Mouse (Mus musculus) lung, postnatal 0 days (tissue): ENCODE data around the gene Rab21. TPM values are rescaled to one million over a fixed set of nuclear protein-coding genes. Genes with fewer than 3 reads are reported as not detected.

Experiments used
- ATAC-seq: fragments of 200-750 bp; cut with Nextera tagmentation; 2 replicates; pipeline ENCODE4 v1.8.0; 2017; ENCODE audit warnings: moderate library complexity
- DNase-seq: peaks from one replicate; pipeline ENCODE4 v3.0.0-alpha.2; 2016; ENCODE audit warnings: low spot score
- H3K27ac ChIP-seq: fragments of 300-500 bp; sonication (generic); 2 replicates; pipeline ENCODE4 v1.5.1; 2014; ENCODE audit warnings: antibody characterized with exemption, mild to moderate bottlenecking, low read length, mixed read lengths
- H3K27me3 ChIP-seq: fragments of 300-500 bp; sonication (generic); replicated peaks from 2 replicates; pipeline ENCODE4 v1.6.1; 2014; ENCODE audit warnings: low read length, mixed read lengths; ENCODE audit not compliant: insufficient read depth
- H3K36me3 ChIP-seq: fragments of 300-500 bp; sonication (generic); 2 replicates; pipeline ENCODE4 v1.6.1; 2014; ENCODE audit warnings: low read length, mixed read lengths; ENCODE audit not compliant: insufficient read depth
- H3K4me1 ChIP-seq: fragments of 300-500 bp; sonication (generic); 2 replicates; pipeline ENCODE4 v1.6.1; 2014; ENCODE audit warnings: antibody characterized with exemption, low read depth, low read length, mixed read lengths; ENCODE audit not compliant: insufficient read depth
- H3K4me2 ChIP-seq: fragments of 300-500 bp; sonication (generic); replicated peaks from 2 replicates; pipeline ENCODE4 v1.6.1; 2014; ENCODE audit warnings: low read depth, mild to moderate bottlenecking, low read length, moderate library complexity, mixed read lengths
- H3K4me3 ChIP-seq: fragments of 300-500 bp; sonication (generic); 2 replicates; pipeline ENCODE4 v1.5.1; 2014; ENCODE audit warnings: low read depth, low read length
- H3K9ac ChIP-seq: fragments of 300-500 bp; sonication (generic); replicated peaks from 2 replicates; pipeline ENCODE4 v1.6.1; 2014; ENCODE audit warnings: low read depth, mild to moderate bottlenecking
- H3K9me3 ChIP-seq: fragments of 300-500 bp; sonication (generic); 2 replicates; pipeline ENCODE4 v1.6.1; 2016; ENCODE audit warnings: low read length, mixed read lengths
- CTCF ChIP-seq: IDR thresholded peaks from 2 replicates; pipeline ENCODE4 v1.5.1; 2016; ENCODE audit warnings: antibody characterized with exemption, mild to moderate bottlenecking
- EP300 ChIP-seq: IDR thresholded peaks from 2 replicates; pipeline ENCODE4 v1.6.1; 2016; ENCODE audit warnings: antibody characterized with exemption, mild to moderate bottlenecking, control low read depth
- WGBS: fragments of 180-500 bp; shearing (Covaris S2); extraction: QIAGEN DNeasy Blood & Tissue Kit; methylation state at CpG from one replicate; pipeline ENCODE4 v1.1.7; 2014; 5-methylcytosine and 5-hydroxymethylcytosine counted together
- polyA plus RNA-seq: library from polyadenylated mRNA; unstranded; fragments of >200 nt; fragmentation: Nextera tagmentation; extraction: Ambion mirVana; gene quantifications from 2 replicates; pipeline ENCODE4 v1.2.1, GENCODE M21; 2015

The Rab21 gene
- polyA plus RNA-seq, 1 experiment from 2014 or later = 9.1 TPM

DNA sequence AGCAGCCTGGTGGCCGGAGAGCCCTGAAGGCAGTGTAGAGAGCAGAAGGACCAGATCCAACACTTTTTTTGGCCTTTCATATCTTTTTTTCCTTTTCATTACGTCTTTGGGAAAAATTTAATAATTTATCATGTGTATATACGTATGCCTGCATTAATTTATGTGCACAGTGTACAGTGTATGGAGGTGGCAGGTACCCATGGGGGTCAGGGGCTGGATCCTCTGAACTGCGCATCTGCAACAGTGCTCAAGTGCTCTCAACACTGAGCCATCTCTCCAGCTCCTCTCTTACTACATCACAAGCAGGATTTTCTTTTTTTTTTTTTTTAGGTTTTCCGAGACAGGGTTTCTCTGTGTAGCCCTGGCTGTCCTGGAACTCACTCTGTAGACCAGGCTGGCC is 17.8 kb downstream of the Rab21 start:
- TF ChIP-seq CTCF (no peak), EP300 (no peak)
- no peak overlapping the region for H3K9ac ChIP-seq

GRCm38 (mm10) chr10:115296401-115296935 is 18.9 kb downstream of the Rab21 start:
- Histone ChIP-seq H3K4me2 (no peak overlapping the region), H3K9ac (no peak overlapping the region), H3K27me3 (no peaks in the 10 kb centered on the region), H3K4me1 (no peaks in the 10 kb centered on the region), H3K9me3 (no peaks in the 10 kb centered on the region), H3K36me3 (peaks cover 36% of the 10 kb centered on the region), H3K4me3 (no peak overlapping the region), H3K27ac (no peak overlapping the region)
- TF ChIP-seq EP300 (no peak), CTCF (peak; percentile 49)
- DNase-seq (no peak), ATAC-seq (peak; percentile 37; the same call in 1 of the 2 replicates)
- 71% methylated on average over 9 of the region's 9 CpGs for WGBS

More for the DNA sequence above, 17.8 kb downstream of the Rab21 start:
- no peak for DNase-seq
- Histone ChIP-seq H3K4me1 (no peaks in the 10 kb centered on the region), H3K36me3 (peaks cover 32% of the 10 kb centered on the region), H3K4me3 (no peak overlapping the region), H3K4me2 (no peak overlapping the region), H3K9me3 (no peaks in the 10 kb centered on the region), H3K27ac (no peak overlapping the region), H3K27me3 (no peaks in the 10 kb centered on the region)
- ATAC-seq = no peak
- 88% methylated on average over 5 of the region's 5 CpGs for WGBS

DNA sequence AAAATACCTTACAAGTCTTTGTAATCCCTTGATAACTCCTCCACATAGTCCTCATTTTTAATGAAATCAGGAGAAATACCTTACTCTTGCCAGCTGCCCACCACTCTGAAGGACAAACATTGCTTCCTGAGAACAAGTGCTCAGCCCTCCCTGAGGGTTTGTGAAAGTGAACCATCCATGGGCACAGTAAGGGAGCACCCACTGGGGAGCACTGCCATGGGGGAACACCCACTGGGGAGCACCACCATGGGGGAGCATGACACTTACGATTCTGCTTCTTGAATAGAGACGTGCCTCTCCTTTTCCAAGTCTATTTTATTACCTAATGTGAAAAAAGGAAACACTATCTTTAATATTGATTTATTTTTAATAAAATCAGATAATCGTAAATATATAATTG is 20.2 kb downstream of the Rab21 start:
- DNase-seq (no peak), ATAC-seq (no peak)
- no peak overlapping the region for H3K4me3 ChIP-seq
- H3K27ac ChIP-seq = no peak overlapping the region
- no peaks in the 10 kb centered on the region for H3K27me3 ChIP-seq
- no peaks in the 10 kb centered on the region for H3K9me3 ChIP-seq
- no peak for TF ChIP-seq EP300
- TF ChIP-seq CTCF = no peak
- H3K36me3 ChIP-seq = peaks cover 30% of the 10 kb centered on the region; the same call in 1 of the 2 replicates
- no peak overlapping the region for H3K4me2 ChIP-seq
- H3K4me1 ChIP-seq = no peaks in the 10 kb centered on the region
- WGBS = 95% methylated on average over 3 of the region's 3 CpGs
- H3K9ac ChIP-seq = no peak overlapping the region

DNA sequence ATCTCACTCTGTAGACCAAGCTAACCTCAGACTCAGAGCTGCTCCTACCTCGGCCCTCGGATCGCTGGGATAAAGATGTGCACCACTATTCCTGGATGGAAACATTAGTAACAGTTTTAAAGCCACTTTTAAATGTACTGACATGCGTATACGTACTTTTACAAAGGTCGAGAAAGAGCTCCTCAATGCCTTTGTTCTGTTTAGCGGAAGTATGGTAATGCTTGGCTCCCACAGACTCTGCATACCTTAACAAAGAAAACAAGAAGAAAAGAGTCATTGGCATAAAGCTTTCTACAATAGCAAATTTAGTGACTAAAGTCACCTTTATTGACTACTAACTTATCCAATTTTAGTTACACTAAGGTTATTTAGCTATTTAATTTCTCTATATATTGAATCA is 20.7 kb downstream of the Rab21 start:
- no peak overlapping the region for H3K4me2 ChIP-seq
- DNase-seq (no peak), ATAC-seq (no peak)
- no peak for TF ChIP-seq EP300
- no peak for TF ChIP-seq CTCF
- H3K4me3 ChIP-seq = no peak overlapping the region
- no peaks in the 10 kb centered on the region for H3K4me1 ChIP-seq
- WGBS = 96% methylated on average over 7 of the region's 7 CpGs
- no peaks in the 10 kb centered on the region for H3K27me3 ChIP-seq
- no peaks in the 10 kb centered on the region for H3K9me3 ChIP-seq
- H3K27ac ChIP-seq = no peak overlapping the region
- no peak overlapping the region for H3K9ac ChIP-seq
- peaks cover 29% of the 10 kb centered on the region for H3K36me3 ChIP-seq

- H3K4me1 ChIP-seq = no peaks in the 10 kb centered on the region
- 96% methylated on average over 7 of the region's 7 CpGs for WGBS
- H3K27me3 ChIP-seq = no peaks in the 10 kb centered on the region
- H3K4me2 ChIP-seq = no peak overlapping the region
- ATAC-seq = no peak
- H3K9me3 ChIP-seq = no peaks in the 10 kb centered on the region
- peaks cover 29% of the 10 kb centered on the region for H3K36me3 ChIP-seq
- no peak overlapping the region for H3K9ac ChIP-seq
- no peak overlapping the region for H3K4me3 ChIP-seq
- no peak overlapping the region for H3K27ac ChIP-seq
- DNase-seq = no peak
- no peak for TF ChIP-seq CTCF
Measured at GRCm38 (mm10) chr10:115293946-115294345, 21.4 kb downstream of the Rab21 start.

- ATAC-seq (no peak), DNase-seq (no peak)
- H3K4me2 ChIP-seq = no peak overlapping the region
- no peak overlapping the region for H3K27ac ChIP-seq
- no peaks in the 10 kb centered on the region for H3K4me1 ChIP-seq
- TF ChIP-seq CTCF (no peak), EP300 (no peak)
- H3K9ac ChIP-seq = no peak overlapping the region
- no peaks in the 10 kb centered on the region for H3K9me3 ChIP-seq
- H3K27me3 ChIP-seq = no peaks in the 10 kb centered on the region
- no peak overlapping the region for H3K4me3 ChIP-seq
- WGBS = 93% methylated on average over 9 of the region's 9 CpGs
- peaks cover 38% of the 10 kb centered on the region for H3K36me3 ChIP-seq
Measured at GRCm38 (mm10) chr10:115290671-115291070, 24.7 kb downstream of the Rab21 start.

DNA sequence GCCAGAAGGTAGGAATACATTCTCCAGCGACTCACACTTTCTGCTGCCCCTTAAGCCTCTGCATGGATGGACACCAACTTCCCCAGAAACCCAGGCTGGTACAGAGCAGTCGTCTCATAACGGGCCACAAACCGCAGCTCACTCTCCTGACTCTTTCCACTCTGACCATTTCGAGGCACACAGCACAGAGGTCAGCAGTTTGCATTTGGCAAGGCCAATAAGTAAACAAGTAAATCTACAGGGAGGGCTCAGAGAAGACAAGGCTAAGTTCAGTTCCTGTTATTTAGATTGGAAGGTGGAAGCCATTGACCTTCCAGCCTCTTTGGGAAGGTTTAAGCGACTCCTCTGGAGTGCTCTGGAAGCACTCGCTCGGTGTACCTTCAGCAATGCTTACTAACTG is 26.5 kb downstream of the Rab21 start:
- H3K27me3 ChIP-seq = no peaks in the 10 kb centered on the region
- H3K36me3 ChIP-seq = peaks cover 29% of the 10 kb centered on the region
- no peaks in the 10 kb centered on the region for H3K9me3 ChIP-seq
- WGBS = 84% methylated on average over 8 of the region's 8 CpGs
- TF ChIP-seq EP300 (no peak), CTCF (no peak)
- H3K4me2 ChIP-seq = no peak overlapping the region
- no peaks in the 10 kb centered on the region for H3K4me1 ChIP-seq
- no peak overlapping the region for H3K27ac ChIP-seq
- no peak overlapping the region for H3K4me3 ChIP-seq
- H3K9ac ChIP-seq = no peak overlapping the region
- DNase-seq (no peak), ATAC-seq (no peak)
